Mouse (Mus musculus): Measurements from ENCODE around the gene Slc52a3. TPM values are rescaled to one million over a fixed set of nuclear protein-coding genes. Genes with fewer than 3 reads are reported as not detected.

Slc52a3 gene
- polyA plus RNA-seq, 1 experiment from 2014 or later: 1.4 TPM

DNA sequence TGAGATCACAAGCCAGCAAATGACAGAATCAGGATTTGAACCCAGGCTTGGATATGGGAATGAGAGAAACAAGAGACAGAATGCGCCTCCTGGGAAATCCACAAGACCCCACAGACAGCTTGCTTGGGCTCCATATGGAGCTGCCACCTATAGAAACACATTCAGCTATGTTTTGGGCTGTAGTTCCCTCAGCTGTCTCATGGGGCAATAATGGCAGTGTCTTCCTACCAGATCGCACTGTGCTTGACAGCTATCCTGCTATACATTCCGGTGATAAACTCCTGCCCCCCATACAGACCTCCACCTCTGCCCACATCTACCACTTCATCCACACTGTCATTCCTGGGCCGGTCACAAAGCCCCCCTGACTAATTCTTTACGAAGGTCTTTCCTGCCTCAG, 21.0 kb upstream of the Slc52a3 start:
- Histone ChIP-seq H3K9me3 (no peaks in the 10 kb centered on the region), H3K4me2 (no peak overlapping the region), H3K27ac (no peak overlapping the region), H3K9ac (no peak overlapping the region), H3K36me3 (0 out of 2 replicates have a peak, but pooled peaks cover 1% of the 10 kb centered on the region), H3K27me3 (peaks cover 39% of the 10 kb centered on the region), H3K4me1 (peaks cover 58% of the 10 kb centered on the region), H3K4me3 (no peak overlapping the region)
- WGBS: 86% methylated on average over 5 of the region's 5 CpGs
- no peak for ATAC-seq (ENCODE audit: insufficient number of reproducible peaks, insufficient read depth, low FRiP score, low TSS enrichment, low read depth)

DNA sequence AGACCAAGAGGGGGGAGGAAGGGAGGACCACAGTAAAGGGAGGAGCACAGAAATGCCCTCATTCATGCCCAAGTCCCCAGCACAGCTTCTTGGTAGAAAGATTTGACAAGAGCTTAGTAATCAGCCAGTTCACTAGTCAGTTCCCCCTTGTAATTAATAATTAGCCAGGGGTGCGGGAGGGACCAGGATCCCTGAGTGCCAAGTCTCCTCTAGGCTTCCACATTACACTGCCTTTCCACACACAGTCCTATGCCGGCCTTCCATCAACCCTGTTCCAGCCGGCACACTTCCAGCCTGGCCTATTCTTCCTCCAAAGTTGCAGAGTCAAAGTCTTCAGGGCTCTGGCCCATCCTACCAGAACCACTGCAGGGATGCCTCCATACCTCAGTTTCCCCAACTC, 20.2 kb upstream of the Slc52a3 start:
- Histone ChIP-seq H3K4me3 (no peak overlapping the region), H3K9ac (no peak overlapping the region), H3K4me1 (peaks cover 58% of the 10 kb centered on the region), H3K4me2 (no peak overlapping the region), H3K9me3 (no peaks in the 10 kb centered on the region), H3K27ac (no peak overlapping the region), H3K27me3 (peaks cover 39% of the 10 kb centered on the region), H3K36me3 (no peaks in the 10 kb centered on the region)
- 97% methylated on average over 3 of the region's 3 CpGs for WGBS
- no peak for ATAC-seq (ENCODE audit: insufficient number of reproducible peaks, insufficient read depth, low FRiP score, low TSS enrichment, low read depth)

DNA sequence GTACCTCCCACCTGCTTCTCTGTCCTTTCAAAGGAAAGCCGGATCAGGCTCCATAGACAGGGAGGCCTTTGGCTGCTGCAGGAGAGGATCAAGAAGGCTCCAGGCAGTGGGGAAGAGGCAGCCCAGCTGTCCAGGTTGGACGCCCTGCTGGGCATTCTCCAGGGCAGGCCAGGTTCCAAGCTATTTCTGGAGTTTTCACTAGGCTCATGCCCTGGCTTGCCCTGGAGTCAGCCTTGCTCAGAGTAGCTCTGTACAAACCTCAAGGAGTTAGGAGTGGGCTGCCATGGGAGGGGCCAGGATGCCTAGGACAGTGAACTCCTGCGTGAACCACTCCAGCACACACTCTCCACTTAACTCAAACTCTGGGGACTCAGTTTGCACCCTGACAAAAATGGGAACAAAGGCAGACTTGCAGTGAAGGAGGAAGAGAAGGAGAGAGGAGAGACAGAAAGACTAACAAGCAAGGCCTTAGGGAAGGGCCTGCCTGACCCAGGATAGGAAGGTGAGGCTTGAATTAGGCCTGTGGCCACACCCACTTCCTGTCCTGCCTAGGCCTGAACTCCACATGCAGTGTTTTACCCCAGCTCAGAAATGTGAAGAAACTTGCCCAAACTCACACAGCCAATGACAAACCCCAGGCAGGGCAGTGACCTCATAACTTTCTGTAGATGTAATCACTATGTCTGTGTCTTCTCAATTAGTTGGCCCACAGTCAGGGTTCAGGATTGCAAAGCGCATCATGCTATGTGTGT, 18.4 kb upstream of the Slc52a3 start:
- Histone ChIP-seq H3K4me2 (peak overlapping the region; percentile 5; the same call in 1 of the 2 replicates), H3K27me3 (peaks cover 24% of the 10 kb centered on the region), H3K9me3 (no peaks in the 10 kb centered on the region), H3K4me1 (peaks cover 48% of the 10 kb centered on the region), H3K27ac (no peak overlapping the region), H3K4me3 (no peak overlapping the region), H3K36me3 (no peaks in the 10 kb centered on the region), H3K9ac (no peak overlapping the region)
- no peak for ATAC-seq (ENCODE audit: insufficient number of reproducible peaks, insufficient read depth, low FRiP score, low TSS enrichment, low read depth)
- WGBS: 66% methylated on average over 4 of the region's 4 CpGs

DNA sequence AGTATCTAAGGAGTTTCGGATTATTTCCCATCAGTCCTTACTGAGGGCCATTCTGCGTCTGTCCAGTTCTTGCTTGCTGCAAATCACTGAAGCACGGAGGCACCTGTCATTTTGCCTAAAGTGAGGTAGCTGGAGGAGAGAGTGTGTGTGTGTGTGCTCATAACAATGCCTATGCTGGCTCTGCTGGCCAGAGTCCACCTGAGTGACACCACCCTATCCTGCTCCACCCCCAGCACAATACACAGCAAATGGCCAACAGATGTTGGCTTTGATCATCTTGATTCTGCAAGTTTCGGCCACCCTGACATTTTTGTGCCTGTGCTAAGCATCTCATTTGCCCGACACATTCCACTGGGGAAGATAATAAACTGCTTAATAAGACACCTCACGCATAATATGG, 17.8 kb upstream of the Slc52a3 start:
- Histone ChIP-seq H3K9me3 (no peaks in the 10 kb centered on the region), H3K27me3 (peaks cover 17% of the 10 kb centered on the region), H3K9ac (no peak overlapping the region), H3K36me3 (no peaks in the 10 kb centered on the region), H3K4me1 (peaks cover 42% of the 10 kb centered on the region), H3K27ac (no peak overlapping the region), H3K4me2 (peak overlapping the region; percentile 87), H3K4me3 (peak overlapping the region; percentile 77)
- ATAC-seq (ENCODE audit: insufficient number of reproducible peaks, insufficient read depth, low FRiP score, low TSS enrichment, low read depth): no peak
- WGBS: 60% methylated on average over 6 of the region's 6 CpGs

DNA sequence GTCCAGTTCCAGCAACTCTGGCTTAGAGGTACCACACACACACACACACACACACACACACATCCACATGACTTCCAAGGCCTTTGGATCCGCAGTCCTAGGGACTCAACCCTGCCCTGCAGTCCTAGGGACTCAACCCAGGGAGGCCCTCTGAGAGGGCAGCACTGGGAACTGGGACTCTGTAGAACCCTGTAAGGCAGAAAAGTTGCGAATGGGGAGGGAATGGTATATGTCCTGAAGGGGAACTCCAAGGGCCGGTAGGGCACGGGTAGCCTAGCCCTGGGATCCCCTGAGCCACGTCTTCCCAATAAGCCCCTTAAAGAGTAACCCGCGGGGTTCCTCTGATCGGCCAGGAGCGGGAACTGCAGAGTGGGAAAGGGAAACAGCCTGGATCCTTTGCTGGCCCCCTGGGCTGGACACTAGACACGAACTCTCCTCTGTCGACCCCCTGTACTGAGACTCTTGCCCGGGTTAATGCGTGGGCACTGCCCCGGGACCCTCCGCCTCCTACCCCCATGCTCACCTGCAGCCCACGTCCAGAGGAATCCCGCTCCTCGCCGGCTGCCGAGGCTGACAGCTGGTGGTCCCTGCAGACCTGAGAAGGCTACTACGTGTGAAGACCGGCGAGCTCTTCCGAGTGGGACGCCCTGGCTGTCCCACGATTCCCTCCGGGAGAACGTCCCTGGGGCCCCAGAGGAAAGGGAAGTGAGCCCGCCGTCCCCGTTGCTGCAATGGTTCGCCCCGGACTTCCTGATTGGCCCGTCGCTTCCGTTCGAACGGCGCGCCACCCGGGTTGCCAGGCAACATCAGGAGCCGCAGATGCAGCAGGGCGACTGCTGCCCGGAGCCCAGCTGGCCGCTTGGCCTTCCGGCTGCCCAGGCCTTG, 16.6 kb upstream of the Slc52a3 start, which contains the start of gene Fam110a:
TSS of gene Fam110a (minus strand) at position 750 of the 885 bp plus-strand sequence.
- H3K36me3 ChIP-seq: no peaks in the 10 kb centered on the region
- ATAC-seq (ENCODE audit: insufficient number of reproducible peaks, insufficient read depth, low FRiP score, low TSS enrichment, low read depth): peak; percentile 68; the same call in 1 of the 2 replicates
- peak within 1 kb of the TSS; percentile 87 for H3K4me2 ChIP-seq
- H3K4me1 ChIP-seq: peaks cover 37% of the 10 kb centered on the region
- H3K27ac ChIP-seq: peak within 1 kb of the TSS; percentile 16; the same call in 1 of the 2 replicates
- peaks cover 5% of the 10 kb centered on the region for H3K27me3 ChIP-seq
- no peaks in the 10 kb centered on the region for H3K9me3 ChIP-seq
- peak within 1 kb of the TSS; percentile 77 for H3K4me3 ChIP-seq
- WGBS: under 1% methylated on average over 46 of the region's 46 CpGs
- H3K9ac ChIP-seq: peak within 1 kb of the TSS; percentile 83

DNA sequence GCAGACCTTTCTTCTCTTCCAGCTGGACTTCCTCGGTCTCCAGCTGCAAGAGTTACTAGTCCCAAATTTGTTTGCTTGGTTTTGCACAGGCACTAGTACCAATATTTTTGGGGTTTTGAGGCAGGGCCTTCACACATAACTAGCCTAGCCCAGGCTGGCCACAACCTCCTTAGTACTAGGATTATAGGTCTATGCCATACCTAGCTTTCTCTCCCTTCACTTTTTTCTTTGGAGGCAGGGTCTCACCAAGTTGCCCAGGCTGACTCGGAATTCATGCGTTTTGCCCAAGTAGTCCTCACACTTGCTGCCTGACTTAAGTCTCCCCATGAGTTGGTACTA, 16.0 kb upstream of the Slc52a3 start:
- Histone ChIP-seq H3K4me2 (peak overlapping the region; percentile 87), H3K9me3 (no peaks in the 10 kb centered on the region), H3K27ac (no peak overlapping the region), H3K27me3 (no peaks in the 10 kb centered on the region; the same call in 1 of the 2 replicates), H3K9ac (peak overlapping the region; percentile 83), H3K4me1 (peaks cover 38% of the 10 kb centered on the region), H3K4me3 (peak overlapping the region; percentile 77), H3K36me3 (no peaks in the 10 kb centered on the region)
- 33% methylated on average over 3 of the region's 3 CpGs for WGBS
- ATAC-seq (ENCODE audit: insufficient number of reproducible peaks, insufficient read depth, low FRiP score, low TSS enrichment, low read depth): no peak

DNA sequence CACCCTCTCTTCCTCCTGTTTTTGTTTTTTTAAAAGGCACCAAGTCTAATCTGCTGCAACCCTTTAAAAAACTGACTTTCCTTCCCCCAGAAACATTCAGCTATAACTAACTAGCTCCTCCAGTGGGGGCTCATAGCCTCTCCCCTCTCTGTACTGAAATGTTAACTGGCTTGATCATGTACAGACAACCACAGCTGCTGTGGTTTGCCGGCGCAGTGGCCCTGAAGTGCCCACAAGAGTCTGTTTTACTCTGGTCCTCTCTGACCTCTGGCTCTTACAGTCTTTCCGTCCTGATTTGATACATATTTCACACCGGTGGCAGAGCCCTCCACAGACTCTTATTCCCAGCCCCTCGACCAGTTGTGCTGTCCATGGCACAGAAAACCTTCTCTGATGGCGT, 15.0 kb upstream of the Slc52a3 start:
- no peak overlapping the region for H3K9ac ChIP-seq

DNA sequence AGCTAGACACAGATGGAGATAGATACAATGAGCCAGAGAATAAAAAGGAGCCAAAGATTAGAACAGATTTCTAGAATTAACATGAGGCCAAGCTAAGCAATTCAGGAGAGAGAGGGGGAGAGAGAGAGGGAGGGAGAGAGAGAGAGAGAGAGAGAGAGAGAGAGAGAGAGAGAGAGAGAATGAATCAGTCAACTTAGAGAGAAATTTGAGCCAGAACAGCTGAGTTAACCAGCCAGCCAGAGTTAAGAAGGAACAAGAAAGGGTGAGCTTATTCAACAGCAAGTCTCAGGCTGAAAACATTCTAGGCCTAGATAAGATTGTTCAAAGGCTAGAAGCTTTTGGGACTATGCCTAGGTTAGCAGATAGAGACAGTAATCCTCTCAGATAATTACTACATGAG, 13.8 kb upstream of the Slc52a3 start:
- no peaks in the 10 kb centered on the region for H3K9me3 ChIP-seq
- H3K4me1 ChIP-seq: peaks cover 44% of the 10 kb centered on the region
- H3K27me3 ChIP-seq: no peaks in the 10 kb centered on the region
- H3K27ac ChIP-seq: no peak overlapping the region
- no peak overlapping the region for H3K4me2 ChIP-seq
- no peak for ATAC-seq (ENCODE audit: insufficient number of reproducible peaks, insufficient read depth, low FRiP score, low TSS enrichment, low read depth)
- H3K9ac ChIP-seq: no peak overlapping the region
- H3K36me3 ChIP-seq: no peaks in the 10 kb centered on the region
- no peak overlapping the region for H3K4me3 ChIP-seq

More for the DNA sequence above, 15.0 kb upstream of the Slc52a3 start:
- H3K4me2 ChIP-seq: no peak overlapping the region
- H3K4me1 ChIP-seq: peaks cover 44% of the 10 kb centered on the region
- H3K9me3 ChIP-seq: no peaks in the 10 kb centered on the region
- H3K27ac ChIP-seq: no peak overlapping the region
- no peak for ATAC-seq (ENCODE audit: insufficient number of reproducible peaks, insufficient read depth, low FRiP score, low TSS enrichment, low read depth)
- H3K27me3 ChIP-seq: no peaks in the 10 kb centered on the region
- no peak overlapping the region for H3K4me3 ChIP-seq
- no peaks in the 10 kb centered on the region for H3K36me3 ChIP-seq
- WGBS: 57% methylated on average over 6 of the region's 6 CpGs

DNA sequence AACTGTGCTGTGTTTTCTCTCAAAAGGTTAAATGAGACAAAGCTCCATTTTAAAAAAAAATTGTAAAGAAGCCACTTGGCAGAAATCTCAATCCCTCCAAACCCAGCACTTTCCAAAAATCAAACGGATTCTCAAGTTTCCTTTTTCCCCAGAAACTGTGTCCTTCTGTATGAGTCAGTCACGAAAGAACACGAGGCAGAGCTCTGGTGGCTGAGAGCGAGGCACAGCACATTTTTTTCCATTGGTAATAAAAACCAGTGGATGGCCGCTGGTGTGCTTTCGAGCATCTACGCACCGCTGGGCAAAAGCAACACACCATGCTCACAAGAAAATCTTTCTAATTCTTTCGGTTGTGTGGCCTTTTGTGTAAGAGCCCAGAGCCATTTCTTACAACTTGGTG, 12.3 kb upstream of the Slc52a3 start:
- H3K27me3 ChIP-seq: no peaks in the 10 kb centered on the region
- peak overlapping the region; percentile 75 for H3K27ac ChIP-seq
- 36% methylated on average over 9 of the region's 9 CpGs for WGBS
- no peak overlapping the region for H3K9ac ChIP-seq
- peaks cover 31% of the 10 kb centered on the region for H3K4me1 ChIP-seq
- no peaks in the 10 kb centered on the region for H3K9me3 ChIP-seq
- no peak overlapping the region for H3K4me3 ChIP-seq
- ATAC-seq (ENCODE audit: insufficient number of reproducible peaks, insufficient read depth, low FRiP score, low TSS enrichment, low read depth): no peak
- no peaks in the 10 kb centered on the region for H3K36me3 ChIP-seq
- no peak overlapping the region for H3K4me2 ChIP-seq

DNA sequence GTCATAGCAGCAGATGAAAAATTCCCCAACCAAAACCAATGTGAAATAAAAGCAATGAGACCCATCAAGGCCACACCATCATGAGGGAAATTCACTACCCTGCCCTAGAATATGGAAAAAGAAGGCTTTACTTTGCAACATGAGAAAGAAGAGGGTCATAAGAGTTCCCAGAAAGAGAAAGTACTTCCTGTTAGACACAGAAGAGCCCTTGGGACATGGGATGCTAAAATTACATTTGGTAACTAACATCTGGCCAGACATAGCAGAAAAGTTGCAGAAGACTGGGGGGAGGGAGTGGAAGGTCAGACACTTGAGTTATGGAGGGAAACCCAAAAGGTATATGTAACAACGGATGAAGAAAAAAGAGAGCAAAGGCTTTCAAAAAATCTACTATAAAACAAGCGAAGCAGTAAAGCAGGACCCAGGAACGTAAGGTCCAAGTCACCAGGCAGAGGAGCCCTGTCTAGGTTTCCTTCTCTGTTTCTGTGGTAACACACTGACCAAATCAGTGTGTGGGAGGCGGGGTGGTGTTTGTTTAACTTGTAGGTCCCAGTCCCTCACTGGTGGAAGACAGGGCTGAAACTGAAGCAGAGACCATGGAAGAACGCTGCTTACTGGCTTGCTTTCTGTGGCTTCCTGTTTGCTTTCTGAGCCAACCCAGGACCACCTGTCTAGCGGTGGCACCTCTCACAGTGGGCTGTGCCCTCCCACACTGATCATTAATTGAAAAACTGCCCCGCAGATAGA, 10.7 kb upstream of the Slc52a3 start:
- Histone ChIP-seq H3K4me2 (no peak overlapping the region), H3K36me3 (no peaks in the 10 kb centered on the region), H3K4me1 (peaks cover 19% of the 10 kb centered on the region), H3K9ac (no peak overlapping the region), H3K9me3 (no peaks in the 10 kb centered on the region), H3K4me3 (no peak overlapping the region), H3K27me3 (no peaks in the 10 kb centered on the region), H3K27ac (no peak overlapping the region)
- WGBS: 65% methylated on average over 7 of the region's 7 CpGs
- no peak for ATAC-seq (ENCODE audit: insufficient number of reproducible peaks, insufficient read depth, low FRiP score, low TSS enrichment, low read depth)

DNA sequence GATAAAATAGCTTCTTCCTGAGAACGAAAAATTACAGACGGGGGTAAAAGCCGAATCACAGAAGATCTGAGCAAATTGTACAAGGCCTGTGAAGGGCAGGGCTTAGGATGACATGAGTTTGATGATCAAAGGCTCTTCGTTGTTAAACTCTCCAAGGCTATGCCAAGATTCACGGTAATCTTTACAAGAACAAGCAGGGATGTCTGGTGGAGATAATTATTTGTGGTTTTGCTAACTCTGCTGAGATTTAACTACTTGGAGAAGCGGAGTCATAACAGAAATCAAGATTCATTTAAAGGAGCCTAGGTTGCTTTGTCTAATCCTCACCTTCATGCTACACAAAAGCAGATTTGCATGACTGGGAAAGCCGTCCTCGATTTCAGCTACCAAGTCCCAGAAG, 9.4 kb upstream of the Slc52a3 start:
- H3K9ac ChIP-seq: no peak overlapping the region
- H3K4me1 ChIP-seq: peaks cover 14% of the 10 kb centered on the region; the same call in 1 of the 2 replicates
- H3K9me3 ChIP-seq: no peaks in the 10 kb centered on the region
- WGBS: 52% methylated on average over 8 of the region's 8 CpGs
- H3K36me3 ChIP-seq: no peaks in the 10 kb centered on the region
- no peak overlapping the region for H3K4me2 ChIP-seq
- 0 out of 2 replicates have a peak, but pooled peaks cover 3% of the 10 kb centered on the region for H3K27me3 ChIP-seq
- no peak overlapping the region for H3K27ac ChIP-seq
- no peak overlapping the region for H3K4me3 ChIP-seq
- ATAC-seq (ENCODE audit: insufficient number of reproducible peaks, insufficient read depth, low FRiP score, low TSS enrichment, low read depth): no peak
